Mouse (Mus musculus) skeletal muscle tissue, adult 2 months (tissue): Measurements from ENCODE around the gene Sfpq.

Experiments used
- DNase-seq: peaks from one replicate; pipeline ENCODE4 v3.0.0-alpha.2; 2012; ENCODE audit warnings: low read depth, low spot score

Sfpq gene

DNA sequence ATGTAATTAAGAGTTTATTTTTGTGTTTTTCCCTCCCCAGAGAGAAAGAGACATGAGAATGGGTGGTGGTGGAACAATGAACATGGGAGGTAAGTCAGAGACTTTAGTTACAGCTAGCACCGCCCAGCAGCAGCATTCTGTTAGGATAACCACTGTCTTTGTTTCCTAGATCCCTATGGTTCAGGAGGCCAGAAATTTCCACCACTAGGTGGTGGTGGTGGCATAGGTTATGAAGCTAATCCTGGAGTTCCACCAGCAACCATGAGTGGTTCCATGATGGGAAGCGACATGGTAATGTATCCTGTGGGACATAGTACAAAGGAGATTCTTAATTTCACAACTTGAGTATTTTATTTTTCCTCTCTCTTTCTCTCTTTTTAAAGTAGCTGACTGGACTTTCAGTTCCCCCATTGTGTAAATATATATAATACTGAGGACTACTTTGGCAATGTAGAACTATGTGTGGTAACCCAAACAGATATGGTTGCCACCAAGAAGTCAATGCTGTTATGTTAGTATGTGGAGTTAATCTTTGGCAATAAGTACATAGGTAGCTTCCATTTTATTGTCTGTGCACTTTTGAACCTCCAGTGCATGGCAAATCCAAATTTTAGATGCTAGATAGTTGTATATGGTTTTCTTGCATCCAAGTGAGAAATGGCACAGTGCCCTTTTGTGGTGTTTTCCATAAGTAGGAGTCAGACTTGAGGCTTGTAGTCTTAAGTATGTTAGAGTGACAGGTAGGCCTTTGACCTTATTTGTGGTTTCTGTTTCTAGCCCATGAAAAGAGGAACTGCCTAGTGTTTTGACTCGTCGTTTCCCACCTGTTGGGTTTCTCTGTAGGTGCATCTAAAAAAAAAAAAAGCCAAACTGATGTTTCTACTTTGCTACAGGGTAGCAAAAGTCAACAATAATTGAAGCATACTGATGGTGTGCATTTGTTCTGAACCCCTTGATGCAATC lies 6.4 kb downstream of the Sfpq start:
- DNase-seq = no peak

DNA sequence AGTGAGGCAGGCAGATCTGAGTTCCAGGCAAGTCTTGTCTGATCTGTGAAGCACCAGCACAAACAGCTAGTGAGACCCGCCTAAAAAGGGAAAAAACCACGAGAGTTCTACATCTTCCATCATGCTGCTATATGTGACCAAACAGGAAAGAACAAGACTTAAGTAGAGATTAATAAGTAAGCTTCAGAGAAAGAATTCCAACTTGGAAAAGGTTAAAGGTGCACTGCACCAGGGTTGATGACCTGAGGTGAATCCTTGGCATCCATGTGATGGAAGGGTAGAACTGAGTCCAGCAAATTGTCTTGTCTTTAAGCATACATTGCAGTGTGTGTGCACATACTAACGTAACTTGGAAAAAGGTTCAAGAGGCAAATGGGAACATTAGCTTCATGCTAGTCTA lies 16.0 kb downstream of the Sfpq start:
- no peak for DNase-seq

DNA sequence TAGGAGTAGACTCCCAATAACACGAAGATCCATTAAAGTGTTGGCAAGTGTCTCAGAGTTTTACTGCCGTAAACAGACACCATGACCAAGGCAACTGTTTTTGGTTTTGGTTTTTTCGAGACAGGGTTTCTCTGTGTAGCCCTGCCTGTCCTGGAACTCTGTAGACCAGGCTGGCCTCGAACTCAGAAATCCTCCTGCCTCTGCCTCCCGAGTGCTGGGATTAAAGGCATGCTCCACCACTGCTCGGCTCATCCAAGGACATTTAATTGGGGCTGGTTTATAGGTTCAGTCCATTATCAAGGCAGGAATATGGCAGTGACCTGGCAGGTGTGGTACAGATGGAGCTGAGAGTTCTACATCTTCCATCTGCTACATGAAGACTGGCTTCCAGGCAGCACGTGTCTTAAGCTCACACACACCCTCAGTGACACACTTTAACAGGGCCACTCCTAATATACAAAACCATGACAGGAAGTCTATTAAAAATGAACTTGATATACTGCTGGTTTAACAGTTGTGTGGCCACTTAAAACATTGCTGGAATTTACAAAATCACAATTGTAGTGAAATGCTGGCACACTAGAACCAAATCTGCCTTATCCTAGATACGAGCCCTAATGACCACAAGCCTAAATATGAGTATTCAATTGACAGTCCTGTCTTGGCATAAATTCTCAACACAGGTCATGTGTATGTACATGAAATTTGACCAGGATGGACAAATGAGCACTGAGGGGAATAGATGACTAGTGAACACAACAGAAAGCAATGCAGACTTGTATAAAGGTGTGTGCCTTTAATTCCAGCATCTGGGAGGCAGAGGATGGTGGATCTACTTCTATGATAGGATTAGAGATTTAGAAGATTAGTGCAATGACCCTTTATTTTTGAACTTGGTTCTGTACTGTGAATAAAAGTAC lies 17.0 kb downstream of the Sfpq start:
- DNase-seq = no peak

DNA sequence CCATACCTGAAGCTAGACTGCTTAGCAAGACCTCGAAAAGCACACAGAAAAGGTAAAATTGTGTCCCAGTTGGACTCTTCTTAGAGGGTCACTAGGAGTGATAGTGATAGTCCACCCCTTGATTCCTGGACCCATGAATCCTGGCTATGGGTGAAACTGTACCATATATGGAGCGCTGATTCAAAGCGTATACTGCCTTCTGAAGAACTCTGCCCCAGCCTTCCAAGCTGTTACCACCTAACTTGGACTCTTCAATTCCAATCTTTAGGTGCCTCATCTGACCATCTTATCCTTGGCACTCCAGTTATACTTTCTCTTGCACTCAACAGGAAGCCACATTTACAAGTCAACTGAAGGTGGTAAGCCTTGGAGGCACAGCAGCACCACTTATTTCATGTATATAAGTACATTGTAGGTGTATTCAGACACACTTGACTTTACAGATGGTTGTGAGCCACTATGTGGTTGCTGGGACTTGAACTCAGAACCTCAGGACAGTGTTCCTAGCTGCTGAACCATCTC lies 17.8 kb downstream of the Sfpq start:
- no peak for DNase-seq

DNA sequence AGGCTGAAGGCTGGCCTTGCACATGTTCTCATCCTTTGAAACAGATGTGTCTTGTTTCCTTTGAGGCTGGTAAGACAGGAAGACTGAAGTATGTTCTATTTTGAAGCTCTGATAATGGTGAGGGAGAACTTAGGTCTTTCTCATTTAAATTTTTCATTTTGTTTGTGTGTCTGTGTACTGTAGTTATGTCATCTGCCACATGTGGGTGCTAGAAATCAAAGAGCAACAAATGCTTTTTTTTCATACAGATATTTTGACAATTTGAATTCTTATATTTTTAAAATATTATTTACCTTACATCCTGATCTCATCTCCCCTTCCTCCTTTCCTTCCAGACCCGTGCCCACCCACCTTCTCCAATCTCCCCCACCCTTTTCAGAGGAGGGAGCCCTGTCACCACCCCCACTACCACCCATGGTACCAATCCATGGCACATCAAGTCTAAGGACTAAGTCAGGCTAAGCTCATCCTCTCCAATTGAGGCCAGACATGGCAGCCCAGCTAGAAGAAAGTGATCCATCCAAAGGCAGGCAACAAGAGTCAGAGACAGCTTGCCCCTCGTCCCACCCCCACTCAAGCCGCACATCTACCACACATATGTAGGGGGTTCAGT lies 18.9 kb downstream of the Sfpq start:
- DNase-seq = no peak

DNA sequence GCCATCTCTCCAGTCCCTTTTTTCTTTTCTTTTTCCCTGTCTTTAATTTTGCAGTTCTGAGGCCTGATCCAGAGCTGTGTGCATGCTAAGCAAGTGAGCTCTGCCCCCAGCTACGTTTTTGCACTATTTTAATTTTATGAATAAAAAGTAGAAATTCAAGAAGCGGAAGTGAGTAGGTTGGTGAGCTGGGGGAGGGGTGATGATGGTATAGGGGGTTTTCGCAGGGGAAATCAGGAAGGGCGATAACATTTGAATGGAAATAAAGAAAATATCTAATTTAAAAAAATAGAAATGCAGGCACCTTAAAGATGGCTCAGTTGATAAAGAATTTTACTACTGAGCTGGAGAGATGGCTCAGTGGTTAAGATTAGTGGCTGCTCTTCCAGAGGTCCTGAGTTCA lies 22.4 kb downstream of the Sfpq start:
- DNase-seq = no peak

DNA sequence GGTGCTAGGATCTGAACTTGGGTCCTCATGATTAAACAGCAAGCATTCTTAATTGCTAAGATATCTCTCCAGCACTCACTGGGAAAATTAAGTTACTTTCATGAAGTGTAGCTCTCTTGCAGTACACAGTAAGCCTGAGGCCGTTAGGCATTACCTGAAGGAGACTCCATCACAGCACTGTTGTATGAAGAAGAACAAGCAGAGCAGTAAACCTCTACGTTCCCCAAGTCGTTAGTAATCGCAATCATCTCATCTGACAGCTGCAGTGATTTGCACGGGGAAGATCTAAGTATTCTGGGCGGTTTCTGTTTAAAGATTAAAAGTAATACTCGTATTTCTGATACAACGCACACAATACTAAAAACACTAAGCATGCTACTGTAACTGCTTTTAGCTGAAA lies 30.0 kb downstream of the Sfpq start:
- DNase-seq = no peak

DNA sequence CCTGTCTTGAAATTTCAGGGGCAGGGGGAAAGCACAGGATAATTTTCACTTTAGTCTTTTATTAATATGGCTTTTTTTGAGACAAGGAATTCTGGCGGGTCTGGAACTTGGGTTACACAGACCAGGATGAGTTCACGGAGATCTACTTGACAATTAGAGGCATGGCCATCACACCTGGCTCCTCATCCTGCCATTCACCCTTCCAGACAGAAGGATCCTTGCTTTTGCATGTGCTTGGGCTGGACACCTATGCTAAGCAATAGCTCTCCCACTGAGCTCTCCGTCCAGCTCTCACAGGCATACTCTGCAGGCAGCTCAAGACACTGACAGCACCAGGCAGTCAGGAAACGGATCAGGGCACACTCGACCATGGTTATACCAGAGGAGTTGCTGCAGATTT lies 31.9 kb downstream of the Sfpq start:
- DNase-seq = no peak

DNA sequence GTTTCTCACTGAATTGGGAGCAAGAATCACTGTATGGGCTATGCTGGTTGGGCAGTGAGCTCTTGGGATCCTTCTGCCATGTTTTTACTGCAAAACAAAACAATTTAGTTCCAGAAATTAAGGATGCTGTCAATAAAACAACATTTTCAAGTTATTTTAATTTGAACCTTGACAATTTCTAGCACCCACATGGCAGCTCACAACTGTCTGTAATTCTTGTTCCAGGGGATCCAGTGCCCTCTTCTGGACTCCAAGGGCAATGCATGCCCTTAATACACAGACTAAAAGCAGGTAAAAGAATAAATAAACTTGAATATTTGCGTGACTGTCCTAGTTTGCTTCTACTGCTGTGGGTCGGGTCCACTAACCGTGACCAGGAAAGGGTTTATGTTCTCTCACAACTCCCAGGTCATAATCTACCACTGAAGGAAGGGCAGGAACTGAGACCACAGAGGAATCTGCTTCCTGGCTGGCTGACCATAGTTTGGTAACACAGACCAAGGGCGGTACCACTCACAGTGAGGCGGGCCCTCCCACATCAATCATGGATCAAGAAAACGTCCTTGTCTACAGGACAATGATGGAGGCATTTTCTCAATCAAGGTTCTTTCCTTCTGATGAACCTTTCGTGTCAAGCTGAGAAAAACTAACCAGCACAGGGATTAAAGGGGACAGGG lies 33.5 kb downstream of the Sfpq start:
- DNase-seq = no peak

DNA sequence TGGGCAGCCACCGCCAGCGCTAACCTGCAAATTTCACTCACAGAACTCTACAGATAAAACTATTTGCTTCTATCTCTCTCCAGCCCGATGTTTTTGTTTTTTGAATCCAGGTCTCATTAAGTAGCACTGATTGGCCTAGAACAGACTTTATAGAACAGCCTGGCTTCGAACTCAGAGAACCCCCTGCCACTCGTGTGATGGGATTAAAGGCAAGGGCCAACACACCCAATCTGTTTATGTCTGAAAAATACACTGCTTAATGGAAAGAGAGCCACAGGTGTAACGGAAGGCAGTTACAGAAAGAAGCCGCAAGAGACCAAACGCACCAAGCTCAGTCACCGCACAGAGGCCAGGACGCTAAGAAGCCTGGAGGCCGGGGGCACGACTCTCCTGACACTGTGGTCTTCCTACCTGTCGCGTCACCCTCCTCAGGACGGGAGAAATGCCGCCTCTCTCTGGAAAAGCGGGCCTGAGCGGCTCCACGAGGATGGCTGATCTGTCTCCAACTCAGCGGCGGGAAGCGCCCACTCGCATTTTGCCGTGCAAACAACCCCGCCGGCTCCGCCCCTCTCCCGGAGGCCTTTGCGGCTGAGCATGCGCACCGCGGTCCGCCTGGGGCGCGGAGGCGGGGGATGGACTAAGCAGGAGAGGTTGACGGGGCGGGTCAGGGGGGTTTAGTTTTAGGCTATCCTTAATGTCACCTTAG lies 39.6 kb downstream of the Sfpq start, which contains the start of gene Zmym1:
Zmym1 (minus strand) TSS at position 568 of the 706 bp plus-strand sequence.
- DNase-seq = peak; percentile 78

DNA sequence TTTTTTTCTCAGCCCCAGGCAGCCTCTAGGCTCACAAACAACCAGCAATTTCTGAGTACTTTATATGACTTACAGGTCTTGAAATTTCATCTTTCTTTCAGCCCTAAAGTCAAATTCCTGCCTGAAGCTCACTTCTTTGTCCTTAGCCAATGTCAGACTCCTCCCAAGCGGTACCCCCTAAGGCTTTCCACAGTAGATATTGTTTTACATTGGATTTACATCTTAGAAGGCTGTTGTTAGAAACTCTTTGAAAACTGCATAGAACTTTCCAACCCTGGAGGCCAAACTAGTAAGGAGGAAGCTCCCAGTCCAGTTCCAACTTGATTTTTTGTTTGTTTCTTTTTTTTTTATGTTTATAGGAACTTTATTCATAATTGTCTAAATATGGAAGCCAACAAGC lies 42.9 kb downstream of the Sfpq start:
- no peak for DNase-seq

DNA sequence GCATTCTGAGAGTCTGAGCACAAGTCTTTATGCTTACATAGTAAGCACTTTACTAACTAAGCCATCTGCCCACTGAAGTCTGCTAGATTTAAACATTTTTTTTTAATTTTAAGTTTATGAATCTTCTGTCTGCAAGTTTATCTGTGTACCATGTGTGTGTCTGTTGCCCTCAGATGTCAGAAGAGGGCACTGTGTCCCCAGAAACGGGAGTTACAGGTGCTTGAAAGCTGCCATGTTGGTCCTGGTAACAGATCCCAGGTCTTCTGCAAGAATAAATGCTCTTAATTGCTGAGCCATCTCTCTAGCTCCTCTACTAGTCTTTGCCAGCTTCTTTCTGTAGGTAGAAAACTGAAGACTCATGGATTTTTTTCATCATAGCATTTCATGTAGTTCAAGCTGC lies 53.8 kb downstream of the Sfpq start:
- DNase-seq = no peak

DNA sequence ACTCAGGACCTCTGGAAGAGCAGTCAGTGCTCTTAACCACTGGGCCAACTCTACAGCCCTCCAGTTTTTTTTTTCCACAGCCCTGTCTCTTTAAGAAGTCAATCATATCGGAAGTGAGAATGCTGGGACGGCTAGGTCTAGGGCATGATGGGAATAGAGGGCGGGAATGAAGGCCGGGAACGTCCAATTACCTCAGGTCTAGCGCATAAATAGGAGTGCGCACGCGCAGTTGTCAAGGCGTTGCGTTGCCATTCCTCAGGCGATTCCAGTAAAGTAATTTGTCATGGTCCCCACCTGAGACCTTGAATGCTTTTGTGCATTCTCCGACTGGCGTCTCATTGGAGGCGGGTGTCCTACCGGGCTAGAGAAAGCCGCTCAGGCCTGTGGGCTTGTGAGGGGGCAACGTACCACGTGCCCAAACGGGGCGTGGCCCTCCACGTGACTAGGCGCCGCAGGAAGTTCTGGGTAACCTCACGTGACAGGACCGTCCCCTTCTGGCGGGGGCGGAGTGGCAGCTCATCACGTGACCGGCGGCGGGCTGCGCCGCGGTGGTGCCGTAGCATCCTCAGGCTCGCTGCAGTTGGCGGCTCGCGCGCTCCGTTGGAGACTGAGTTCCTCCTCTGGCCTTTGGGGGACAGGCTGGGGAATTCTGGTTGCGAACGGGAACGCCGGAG lies 55.9 kb downstream of the Sfpq start, which contains the start of gene Zmym6:
Zmym6 (plus strand) TSS at position 509 of the 674 bp plus-strand sequence.
- peak; percentile 95 for DNase-seq

DNA sequence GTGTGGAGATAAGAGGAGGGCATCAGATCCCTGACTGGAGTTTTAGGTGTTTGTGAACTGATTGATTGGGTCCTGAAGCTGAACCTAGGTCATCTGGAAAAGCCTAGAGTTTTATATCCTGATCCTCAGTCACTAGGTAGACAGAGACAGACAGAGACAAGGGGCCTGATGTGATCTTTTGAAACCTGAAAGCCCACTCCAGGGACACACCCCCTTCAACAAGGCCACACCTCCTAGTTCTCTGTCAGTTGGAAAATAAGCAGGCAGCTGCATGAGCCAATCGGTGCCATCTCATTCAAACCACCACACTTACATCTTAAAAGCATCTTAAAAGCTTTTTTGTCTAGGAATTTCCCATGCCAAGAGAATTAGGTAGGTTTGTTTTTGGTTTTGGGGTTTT lies 59.7 kb downstream of the Sfpq start:
- no peak for DNase-seq

DNA sequence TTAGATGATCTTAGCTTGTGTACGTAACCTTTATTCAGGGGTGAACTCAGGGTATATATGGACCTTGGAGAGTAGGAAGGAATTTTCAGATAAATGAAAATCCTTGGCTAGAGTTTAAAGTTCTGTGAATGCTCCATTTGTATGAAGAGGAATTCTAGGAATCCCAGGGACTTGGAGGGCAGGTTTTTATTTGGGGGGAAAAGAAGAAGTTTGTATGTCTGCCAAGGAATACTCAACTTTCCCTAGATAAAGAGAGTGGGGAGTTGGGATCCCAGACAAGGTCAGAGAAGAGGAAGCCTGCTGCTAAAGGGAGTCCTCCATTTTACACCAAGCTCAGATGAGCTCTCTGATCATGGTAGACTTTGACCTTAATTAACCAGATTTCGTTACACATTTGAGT lies 62.0 kb downstream of the Sfpq start:
- no peak for DNase-seq

DNA sequence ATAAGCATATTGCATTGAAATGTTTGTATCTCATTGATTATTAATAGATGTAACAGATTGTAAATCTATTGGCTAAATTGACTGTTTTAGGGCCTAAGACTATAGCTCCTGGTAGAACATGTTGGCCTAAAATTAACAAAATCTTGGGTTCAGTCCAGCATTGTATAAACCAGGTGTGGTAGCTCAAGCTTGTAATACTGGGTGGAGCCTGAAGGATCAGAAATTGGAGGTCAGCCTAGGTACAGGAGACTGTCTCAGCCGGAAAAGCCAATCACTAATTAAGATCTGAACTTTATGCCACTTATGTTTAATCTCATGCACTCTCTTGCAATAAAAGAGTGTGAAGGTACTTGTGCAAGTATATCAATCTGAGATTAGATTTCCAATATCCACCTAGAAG lies 64.6 kb downstream of the Sfpq start:
- DNase-seq = no peak
